Mouse (Mus musculus) hindbrain, embryonic 16.5 days (tissue): ENCODE data around the gene Ptprt. TPM values are rescaled to one million over a fixed set of nuclear protein-coding genes. Genes with fewer than 3 reads are reported as not detected.

Experiments
- ATAC-seq: fragments of 200-750 bp; cut with Nextera tagmentation; 2 replicates; pipeline ENCODE4 v1.8.0; 2017; ENCODE audit warnings: moderate TSS enrichment, moderate library complexity
- H3K27ac ChIP-seq: fragments of 300-500 bp; sonication (generic); 2 replicates; pipeline ENCODE4 v1.5.1; 2014; ENCODE audit warnings: low read depth, mild to moderate bottlenecking, control low read depth, low read length, moderate library complexity
- H3K27me3 ChIP-seq: fragments of 300-500 bp; sonication (generic); replicated peaks from 2 replicates; pipeline ENCODE4 v1.6.1; 2014; ENCODE audit warnings: low read length; ENCODE audit not compliant: control insufficient read depth, insufficient read depth
- H3K36me3 ChIP-seq: fragments of 300-500 bp; sonication (generic); 2 replicates; pipeline ENCODE4 v1.6.1; 2014; ENCODE audit warnings: mild to moderate bottlenecking, low read length, moderate library complexity, mixed read lengths; ENCODE audit not compliant: control insufficient read depth, insufficient read depth
- H3K4me1 ChIP-seq: fragments of 300-500 bp; sonication (generic); 2 replicates; pipeline ENCODE4 v1.6.1; 2014; ENCODE audit warnings: low read depth, low read length; ENCODE audit not compliant: control insufficient read depth, insufficient read depth
- H3K4me2 ChIP-seq: fragments of 300-500 bp; sonication (generic); 2 replicates; pipeline ENCODE4 v1.6.1; 2014; ENCODE audit warnings: mild to moderate bottlenecking, low read length, control low read depth, moderate library complexity
- H3K4me3 ChIP-seq: fragments of 300-500 bp; sonication (generic); 2 replicates; pipeline ENCODE4 v1.5.1; 2014; ENCODE audit warnings: mild to moderate bottlenecking, low read length, control low read depth, moderate library complexity
- H3K9ac ChIP-seq: fragments of 300-500 bp; sonication (generic); 2 replicates; pipeline ENCODE4 v1.6.1; 2014; ENCODE audit warnings: low read depth, mild to moderate bottlenecking, control low read depth, low read length, moderate library complexity
- H3K9me3 ChIP-seq: fragments of 300-500 bp; sonication (generic); 2 replicates; pipeline ENCODE4 v1.6.1; 2014; ENCODE audit warnings: mild to moderate bottlenecking, low read length, moderate library complexity; ENCODE audit not compliant: control insufficient read depth
- WGBS: fragments of 180-500 bp; shearing (Covaris S2); extraction: QIAGEN DNeasy Blood & Tissue Kit; methylation state at CpG from one replicate; pipeline ENCODE4 v1.1.7; 2014; 5-methylcytosine and 5-hydroxymethylcytosine counted together
- polyA plus RNA-seq: library from polyadenylated mRNA; unstranded; fragments of >200 nt; fragmentation: Nextera tagmentation; extraction: Ambion mirVana; gene quantifications from 2 replicates; pipeline ENCODE4 v1.2.1, GENCODE M21; 2015

The Ptprt gene
- polyA plus RNA-seq, 1 experiment from 2014 or later = 11.5 TPM

- H3K4me2 ChIP-seq = peak overlapping the region; percentile 74
- peak overlapping the region; percentile 42 for H3K4me3 ChIP-seq
- H3K36me3 ChIP-seq = no peaks in the 10 kb centered on the region
- no peaks in the 10 kb centered on the region for H3K27me3 ChIP-seq
- peaks cover 8% of the 10 kb centered on the region for H3K4me1 ChIP-seq
- H3K9me3 ChIP-seq = no peaks in the 10 kb centered on the region
- no peak overlapping the region for H3K27ac ChIP-seq
- H3K9ac ChIP-seq = peak overlapping the region; percentile 52
- WGBS = 17% methylated on average over 13 of the region's 13 CpGs
- ATAC-seq = peak; percentile 64
Measured at GRCm38 (mm10) chr2:161498449-161499096, 1162.4 kb downstream of the Ptprt start.

GRCm38 (mm10) chr2:161481741-161482140 lies 1179.2 kb downstream of the Ptprt start:
- Histone ChIP-seq H3K4me2 (no peak overlapping the region), H3K9me3 (no peaks in the 10 kb centered on the region), H3K4me3 (no peak overlapping the region), H3K9ac (no peak overlapping the region), H3K4me1 (no peaks in the 10 kb centered on the region), H3K27me3 (no peaks in the 10 kb centered on the region), H3K36me3 (no peaks in the 10 kb centered on the region), H3K27ac (no peak overlapping the region)
- peak; percentile 45; the same call in 1 of the 2 replicates for ATAC-seq
- WGBS = 65% methylated on average over 1 of the region's 1 CpGs

- H3K36me3 ChIP-seq = no peaks in the 10 kb centered on the region
Measured at GRCm38 (mm10) chr2:161480445-161480844, 1180.5 kb downstream of the Ptprt start.

More at GRCm38 (mm10) chr2:161480445-161480844, 1180.5 kb downstream of the Ptprt start:
- H3K9me3 ChIP-seq = no peaks in the 10 kb centered on the region
- no peaks in the 10 kb centered on the region for H3K27me3 ChIP-seq
- no peak overlapping the region for H3K9ac ChIP-seq
- H3K4me2 ChIP-seq = no peak overlapping the region
- no peak overlapping the region for H3K4me3 ChIP-seq
- no peak overlapping the region for H3K27ac ChIP-seq
- no peaks in the 10 kb centered on the region for H3K4me1 ChIP-seq
- ATAC-seq = no peak
